Mouse (Mus musculus) forebrain, embryonic 11.5 days (tissue): ENCODE data around the gene Gm13539. TPM values are rescaled to one million over a fixed set of nuclear protein-coding genes. Genes with fewer than 3 reads are reported as not detected.

ENCODE experiments used
- polyA plus RNA-seq: library from polyadenylated mRNA; unstranded; fragments of >200 nt; fragmentation: Nextera tagmentation; extraction: Ambion mirVana; gene quantifications from 2 replicates; pipeline ENCODE4 v1.2.1, GENCODE M21; 2014

Gene Gm13539
- polyA plus RNA-seq, 1 experiment from 2014 or later = not detected

Other genes starting within 250 kb of the Gm13539 start
- 37.2 and 40.1 TPM in 2 replicates for gene Traf2, start 235.3 kb upstream of the Gm13539 start, polyA plus RNA-seq
- gene Edf1, start 224.4 kb upstream of the Gm13539 start, polyA plus RNA-seq = 353 and 371 TPM in 2 replicates
- gene Mamdc4, start 207.4 kb upstream of the Gm13539 start, polyA plus RNA-seq = 1.3 and 5.0 TPM in 2 replicates
- 144 and 164 TPM in 2 replicates for gene Phpt1, start 207.0 kb upstream of the Gm13539 start, polyA plus RNA-seq
- gene Ajm1, start 200.5 kb upstream of the Gm13539 start, polyA plus RNA-seq = 0.28 and 0.69 TPM in 2 replicates
- 77.1 and 81.5 TPM in 2 replicates for gene Rabl6, start 173.7 kb upstream of the Gm13539 start, polyA plus RNA-seq
- 0.13 and 0.21 TPM in 2 replicates for gene Ccdc183, start 164.6 kb upstream of the Gm13539 start, polyA plus RNA-seq
- 12.6 and 17.9 TPM in 2 replicates for gene Tmem141, start 160.3 kb upstream of the Gm13539 start, polyA plus RNA-seq
- gene Fcna, start 154.2 kb upstream of the Gm13539 start, polyA plus RNA-seq = 0.95 and 0.97 TPM in 2 replicates
- not detected in 2 replicates for gene Lcn8, start 129.1 kb upstream of the Gm13539 start, polyA plus RNA-seq
- not detected in 2 replicates for gene Lcn5, start 124.3 kb upstream of the Gm13539 start, polyA plus RNA-seq
- not detected in 2 replicates for gene Lcn6, start 105.5 kb upstream of the Gm13539 start, polyA plus RNA-seq
- gene Lcn10, start 99.5 kb upstream of the Gm13539 start, polyA plus RNA-seq = not detected in 2 replicates
- not detected in 2 replicates for gene Obp2a, start 82.2 kb upstream of the Gm13539 start, polyA plus RNA-seq
- 68.5 and 71.2 TPM in 2 replicates for gene Bmyc, start 75.5 kb upstream of the Gm13539 start, polyA plus RNA-seq
- gene Obp2b, start 45.2 kb upstream of the Gm13539 start, polyA plus RNA-seq = not detected in 2 replicates
- not detected in 2 replicates for gene Lcn3, start 16.7 kb upstream of the Gm13539 start, polyA plus RNA-seq
- not detected in 2 replicates for gene Lcn11, start 5.2 kb upstream of the Gm13539 start, polyA plus RNA-seq
- gene Glt6d1, start 33.6 kb downstream of the Gm13539 start, polyA plus RNA-seq = not detected in 2 replicates
- gene Lcn9, start 40.9 kb downstream of the Gm13539 start, polyA plus RNA-seq = not detected in 2 replicates
- gene Sohlh1, start 65.0 kb downstream of the Gm13539 start, polyA plus RNA-seq = not detected in 2 replicates
- 0.53 and 1.0 TPM in 2 replicates for gene Kcnt1, start 81.5 kb downstream of the Gm13539 start, polyA plus RNA-seq
- gene Camsap1, start 201.0 kb downstream of the Gm13539 start, polyA plus RNA-seq = 55.6 and 58.3 TPM in 2 replicates
- 91.7 and 99.4 TPM in 2 replicates for gene Ubac1, start 239.5 kb downstream of the Gm13539 start, polyA plus RNA-seq